Mouse (Mus musculus): Measurements from ENCODE around the gene Acsl1.

- no peak for TF ChIP-seq CTCF (IDR thresholded peaks at IDR 0.05; ENCODE audit: extremely low read depth, insufficient read depth, insufficient read length, insufficient replicate concordance)
- no peak for TF ChIP-seq POLR2A (IDR thresholded peaks at IDR 0.05; ENCODE audit: low read depth, low read length)
Measured at GRCm38 (mm10) chr8:46471926-46472485, 1.2 kb downstream of the Acsl1 start.

Data from spleen, adult 2 months (tissue).